Mouse (Mus musculus): ENCODE data around the gene Sphkap. TPM values are rescaled to one million over a fixed set of nuclear protein-coding genes. Genes with fewer than 3 reads are reported as not detected.

The Sphkap gene
- polyA plus RNA-seq, 1 experiment from 2014 or later: 15.4 TPM

DNA sequence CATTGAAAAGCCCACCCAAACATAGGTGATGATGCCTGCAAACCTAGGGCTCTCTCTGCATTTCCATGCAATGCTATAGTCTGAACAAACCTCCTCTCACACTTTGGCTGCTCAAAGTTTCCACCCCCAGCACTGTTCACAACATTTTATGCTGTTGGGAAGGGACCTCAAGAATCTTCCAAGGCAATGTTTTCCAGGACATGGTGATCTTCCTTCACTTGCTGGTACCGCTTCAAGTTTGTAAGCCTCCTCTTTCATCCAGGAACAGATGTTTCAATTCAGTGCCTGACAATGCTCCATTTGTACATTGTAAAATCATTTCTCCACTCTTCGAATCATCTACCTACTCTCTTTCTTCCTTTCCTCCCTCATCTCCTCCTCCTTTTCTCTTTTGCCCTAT, 11.7 kb downstream of the Sphkap start:
- Histone ChIP-seq H3K36me3 (ENCODE audit: control insufficient read depth, insufficient read depth, low read length) (no peaks in the 10 kb centered on the region), H3K9me3 (ENCODE audit: control insufficient read depth, low read length) (no peaks in the 10 kb centered on the region), H3K4me1 (ENCODE audit: control insufficient read depth in 2 of 2, insufficient read depth in 2 of 2, low read length in 2 of 2) (peaks cover 0 to 3% of the 10 kb centered on the region in 2 experiments; a peak in 1 of 4 replicates), H3K27ac (replicated peaks in 1 of 2; ENCODE audit: control insufficient read depth in 1 of 2, insufficient read depth in 1 of 2, low read depth in 2 of 2, low read length in 2 of 2) (no peak overlapping the region), H3K27me3 (ENCODE audit: control insufficient read depth, insufficient read depth, low read length) (no peaks in the 10 kb centered on the region), H3K4me2 (ENCODE audit: low read length) (no peak overlapping the region), H3K9ac (ENCODE audit: low read length) (no peak overlapping the region), H3K4me3 (ENCODE audit: control insufficient read depth in 1 of 2, insufficient read depth in 1 of 2, low read depth in 1 of 2, low read length in 2 of 2) (no peak overlapping the region)
- 95% methylated on average over 2 of the region's 2 CpGs for WGBS
- no peak for ATAC-seq (ENCODE audit: insufficient number of reproducible peaks, insufficient read depth, low FRiP score, low read depth)

DNA sequence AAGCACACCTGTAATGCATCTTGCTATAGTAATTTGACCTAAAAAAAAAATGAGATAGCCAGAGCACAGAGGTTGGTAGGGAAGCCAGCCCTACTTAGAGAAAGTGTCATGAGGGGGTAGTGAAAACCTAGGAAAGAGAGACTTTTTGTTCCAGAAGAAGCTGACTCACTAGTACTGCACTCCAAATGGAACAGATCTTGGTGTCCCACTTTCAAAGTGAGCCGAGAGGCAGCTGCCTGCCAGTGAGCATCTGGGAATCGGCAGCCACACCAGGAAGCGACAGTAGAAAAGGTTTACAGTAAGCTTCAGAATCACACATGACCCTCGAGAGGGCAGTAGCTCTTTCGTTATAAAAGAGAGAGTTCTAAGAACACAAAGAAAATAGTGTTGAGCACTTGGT, 12.4 kb downstream of the Sphkap start:
- H3K27ac ChIP-seq (replicated peaks in 1 of 2; ENCODE audit: control insufficient read depth in 1 of 2, insufficient read depth in 1 of 2, low read depth in 2 of 2, low read length in 2 of 2): no peak overlapping the region
- H3K27me3 ChIP-seq (ENCODE audit: control insufficient read depth, insufficient read depth, low read length): no peaks in the 10 kb centered on the region
- peaks cover 0 to 3% of the 10 kb centered on the region in 2 experiments; a peak in 1 of 4 replicates for H3K4me1 ChIP-seq (ENCODE audit: control insufficient read depth in 2 of 2, insufficient read depth in 2 of 2, low read length in 2 of 2)
- no peaks in the 10 kb centered on the region for H3K36me3 ChIP-seq (ENCODE audit: control insufficient read depth, insufficient read depth, low read length)
- H3K4me3 ChIP-seq (ENCODE audit: control insufficient read depth in 1 of 2, insufficient read depth in 1 of 2, low read depth in 1 of 2, low read length in 2 of 2): no peak overlapping the region
- no peaks in the 10 kb centered on the region for H3K9me3 ChIP-seq (ENCODE audit: control insufficient read depth, low read length)
- H3K9ac ChIP-seq (ENCODE audit: low read length): no peak overlapping the region
- 57% methylated on average over 5 of the region's 5 CpGs for WGBS
- H3K4me2 ChIP-seq (ENCODE audit: low read length): no peak overlapping the region
- ATAC-seq (ENCODE audit: insufficient number of reproducible peaks, insufficient read depth, low FRiP score, low read depth): no peak

DNA sequence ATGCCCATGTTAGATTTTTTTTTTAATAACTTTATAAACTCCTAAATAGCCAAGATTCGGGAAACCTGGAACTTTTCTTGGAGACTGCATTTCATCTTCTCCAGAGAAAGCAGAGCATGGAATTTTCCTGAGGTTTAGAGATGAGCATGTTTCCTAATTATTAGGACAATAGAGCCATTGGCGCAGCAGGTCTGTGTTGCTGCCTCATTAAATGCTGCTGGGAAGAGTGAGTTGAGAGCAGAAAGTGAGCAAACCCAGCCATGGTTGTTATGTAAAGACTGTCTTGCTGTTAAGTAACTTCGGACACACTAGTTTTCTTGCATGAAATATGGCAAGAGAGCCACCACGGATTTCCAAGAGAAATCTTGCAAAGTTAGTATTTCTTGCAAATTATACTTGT, 18.6 kb downstream of the Sphkap start:
- Histone ChIP-seq H3K36me3 (ENCODE audit: control insufficient read depth, insufficient read depth, low read length) (no peaks in the 10 kb centered on the region), H3K4me3 (ENCODE audit: control insufficient read depth in 1 of 2, insufficient read depth in 1 of 2, low read depth in 1 of 2, low read length in 2 of 2) (no peak overlapping the region), H3K9me3 (ENCODE audit: control insufficient read depth, low read length) (no peaks in the 10 kb centered on the region), H3K27ac (replicated peaks in 1 of 2; ENCODE audit: control insufficient read depth in 1 of 2, insufficient read depth in 1 of 2, low read depth in 2 of 2, low read length in 2 of 2) (no peak overlapping the region), H3K27me3 (ENCODE audit: control insufficient read depth, insufficient read depth, low read length) (no peaks in the 10 kb centered on the region), H3K9ac (ENCODE audit: low read length) (no peak overlapping the region), H3K4me1 (ENCODE audit: control insufficient read depth in 2 of 2, insufficient read depth in 2 of 2, low read length in 2 of 2) (peaks cover 0 to 3% of the 10 kb centered on the region in 2 experiments; a peak in 1 of 4 replicates), H3K4me2 (ENCODE audit: low read length) (no peak overlapping the region)
- no peak for ATAC-seq (ENCODE audit: insufficient number of reproducible peaks, insufficient read depth, low FRiP score, low read depth)
- 79% methylated on average over 4 of the region's 4 CpGs for WGBS

DNA sequence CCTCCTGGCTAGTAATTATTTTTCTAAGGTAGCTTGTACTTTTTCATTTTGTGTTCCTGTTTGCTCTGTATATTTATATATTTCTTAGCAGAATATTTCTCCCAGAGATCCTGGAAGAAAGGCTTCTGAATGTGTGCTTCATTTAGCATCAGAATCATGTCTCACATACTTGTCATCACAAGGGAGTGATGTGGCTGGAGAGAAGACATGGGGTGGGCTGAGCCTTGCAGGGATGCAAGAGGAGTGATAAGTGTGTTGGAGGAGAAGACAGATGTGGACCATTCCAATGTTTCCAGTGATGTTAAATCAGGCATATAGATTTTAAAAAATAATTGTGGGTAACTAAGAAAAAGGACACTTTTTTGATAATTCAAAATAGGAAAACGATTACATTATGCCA, 30.6 kb downstream of the Sphkap start:
- no peak overlapping the region for H3K27ac ChIP-seq (replicated peaks in 1 of 2; ENCODE audit: control insufficient read depth in 1 of 2, insufficient read depth in 1 of 2, low read depth in 2 of 2, low read length in 2 of 2)
- no peaks in the 10 kb centered on the region for H3K36me3 ChIP-seq (ENCODE audit: control insufficient read depth, insufficient read depth, low read length)
- 53% methylated on average over 1 of the region's 1 CpGs for WGBS
- no peaks in the 10 kb centered on the region for H3K9me3 ChIP-seq (ENCODE audit: control insufficient read depth, low read length)
- H3K4me3 ChIP-seq (ENCODE audit: control insufficient read depth in 1 of 2, insufficient read depth in 1 of 2, low read depth in 1 of 2, low read length in 2 of 2): no peak overlapping the region
- H3K4me2 ChIP-seq (ENCODE audit: low read length): no peak overlapping the region
- ATAC-seq (ENCODE audit: insufficient number of reproducible peaks, insufficient read depth, low FRiP score, low read depth): no peak
- peaks cover 0 to 9% of the 10 kb centered on the region in 2 experiments; a peak in 1 of 4 replicates for H3K4me1 ChIP-seq (ENCODE audit: control insufficient read depth in 2 of 2, insufficient read depth in 2 of 2, low read length in 2 of 2)
- no peaks in the 10 kb centered on the region for H3K27me3 ChIP-seq (ENCODE audit: control insufficient read depth, insufficient read depth, low read length)
- H3K9ac ChIP-seq (ENCODE audit: low read length): no peak overlapping the region

DNA sequence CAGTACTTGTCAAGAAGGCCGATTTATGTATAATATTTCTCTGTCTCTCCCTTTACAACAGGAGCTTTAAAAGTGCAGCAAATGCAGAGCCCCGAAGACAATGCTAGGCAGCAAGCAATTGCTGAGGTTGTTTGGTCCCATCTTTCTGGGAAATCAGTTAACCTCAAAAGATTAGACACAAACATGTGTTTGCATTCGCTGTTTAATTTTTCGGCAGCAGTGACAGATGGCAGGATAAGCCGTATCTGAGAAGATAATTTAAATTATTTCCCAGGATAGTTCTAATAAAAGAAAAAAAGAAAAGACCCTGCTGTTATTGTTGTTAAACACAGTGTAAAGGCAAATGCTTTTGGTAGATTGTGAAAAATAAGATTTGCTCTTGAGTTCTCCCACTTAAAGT, 41.5 kb downstream of the Sphkap start:
- no peaks in the 10 kb centered on the region for H3K9me3 ChIP-seq (ENCODE audit: control insufficient read depth, low read length)
- H3K27ac ChIP-seq (replicated peaks in 1 of 2; ENCODE audit: control insufficient read depth in 1 of 2, insufficient read depth in 1 of 2, low read depth in 2 of 2, low read length in 2 of 2): no peak overlapping the region
- no peak overlapping the region for H3K9ac ChIP-seq (ENCODE audit: low read length)
- H3K4me1 ChIP-seq (ENCODE audit: control insufficient read depth in 2 of 2, insufficient read depth in 2 of 2, low read length in 2 of 2): peaks cover 0 to 7% of the 10 kb centered on the region in 2 experiments; a peak in 2 of 4 replicates
- ATAC-seq (ENCODE audit: insufficient number of reproducible peaks, insufficient read depth, low FRiP score, low read depth): no peak
- no peaks in the 10 kb centered on the region for H3K27me3 ChIP-seq (ENCODE audit: control insufficient read depth, insufficient read depth, low read length)
- no peak overlapping the region for H3K4me3 ChIP-seq (ENCODE audit: control insufficient read depth in 1 of 2, insufficient read depth in 1 of 2, low read depth in 1 of 2, low read length in 2 of 2)
- WGBS: 81% methylated on average over 5 of the region's 5 CpGs
- no peak overlapping the region for H3K4me2 ChIP-seq (ENCODE audit: low read length)
- H3K36me3 ChIP-seq (ENCODE audit: control insufficient read depth, insufficient read depth, low read length): no peaks in the 10 kb centered on the region

DNA sequence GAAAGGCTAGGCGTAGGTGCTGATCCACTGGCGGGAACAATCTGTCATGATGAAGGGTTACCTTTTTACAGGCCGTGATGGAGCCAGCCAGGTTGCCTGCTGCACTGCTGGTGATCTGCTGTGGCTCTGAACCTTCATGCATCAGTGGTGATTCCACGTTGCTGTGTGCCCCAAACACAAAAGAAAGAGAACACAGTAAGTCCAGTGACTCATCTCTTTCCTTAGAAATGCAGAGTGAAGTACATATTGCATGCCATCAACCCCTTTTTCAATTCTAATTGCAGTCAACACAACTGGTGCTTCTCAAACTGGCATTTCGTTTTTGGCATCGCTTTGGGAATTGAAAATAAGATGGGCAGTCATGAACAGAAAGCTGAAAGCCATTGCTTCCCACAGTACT, 45.8 kb downstream of the Sphkap start:
- 86% methylated on average over 6 of the region's 6 CpGs for WGBS
- H3K4me3 ChIP-seq (ENCODE audit: control insufficient read depth in 1 of 2, insufficient read depth in 1 of 2, low read depth in 1 of 2, low read length in 2 of 2): no peak overlapping the region
- H3K9ac ChIP-seq (ENCODE audit: low read length): no peak overlapping the region
- H3K4me1 ChIP-seq (ENCODE audit: control insufficient read depth in 2 of 2, insufficient read depth in 2 of 2, low read length in 2 of 2): peaks cover 0 to 16% of the 10 kb centered on the region in 2 experiments; a peak in 2 of 4 replicates
- no peaks in the 10 kb centered on the region for H3K9me3 ChIP-seq (ENCODE audit: control insufficient read depth, low read length)
- H3K27ac ChIP-seq (replicated peaks in 1 of 2; ENCODE audit: control insufficient read depth in 1 of 2, insufficient read depth in 1 of 2, low read depth in 2 of 2, low read length in 2 of 2): no peak overlapping the region
- H3K4me2 ChIP-seq (ENCODE audit: low read length): no peak overlapping the region
- ATAC-seq (ENCODE audit: insufficient number of reproducible peaks, insufficient read depth, low FRiP score, low read depth): no peak
- no peaks in the 10 kb centered on the region for H3K27me3 ChIP-seq (ENCODE audit: control insufficient read depth, insufficient read depth, low read length)
- H3K36me3 ChIP-seq (ENCODE audit: control insufficient read depth, insufficient read depth, low read length): no peaks in the 10 kb centered on the region

DNA sequence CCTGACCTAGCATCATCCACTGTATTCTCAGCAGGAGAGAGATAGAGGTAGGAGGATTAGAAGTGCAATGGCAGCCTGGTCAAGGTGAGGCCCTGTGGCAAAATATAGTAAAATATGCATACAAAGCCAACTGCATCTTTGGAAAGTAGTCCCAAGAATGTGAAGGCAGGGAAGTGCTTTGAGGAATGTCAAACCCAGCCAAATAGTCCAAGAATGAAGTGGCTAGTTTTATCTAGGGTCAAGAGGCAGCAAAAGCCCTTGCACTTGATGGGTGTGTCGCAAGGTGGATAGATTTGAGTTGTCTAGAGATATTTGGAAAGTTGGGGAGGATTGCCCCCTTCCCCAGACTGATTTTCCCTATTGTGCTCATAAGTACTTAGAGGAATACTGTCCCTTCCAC, 61.5 kb downstream of the Sphkap start:
- WGBS: 37% methylated on average over 1 of the region's 1 CpGs
- H3K36me3 ChIP-seq (ENCODE audit: control insufficient read depth, insufficient read depth, low read length): no peaks in the 10 kb centered on the region
- no peak overlapping the region for H3K4me3 ChIP-seq (ENCODE audit: control insufficient read depth in 1 of 2, insufficient read depth in 1 of 2, low read depth in 1 of 2, low read length in 2 of 2)
- H3K4me2 ChIP-seq (ENCODE audit: low read length): no peak overlapping the region
- no peaks in the 10 kb centered on the region for H3K27me3 ChIP-seq (ENCODE audit: control insufficient read depth, insufficient read depth, low read length)
- H3K27ac ChIP-seq (replicated peaks in 1 of 2; ENCODE audit: control insufficient read depth in 1 of 2, insufficient read depth in 1 of 2, low read depth in 2 of 2, low read length in 2 of 2): peak overlapping the region; percentile 94 to 99
- H3K9me3 ChIP-seq (ENCODE audit: control insufficient read depth, low read length): no peaks in the 10 kb centered on the region
- H3K4me1 ChIP-seq (ENCODE audit: control insufficient read depth in 2 of 2, insufficient read depth in 2 of 2, low read length in 2 of 2): peaks cover 9 to 29% of the 10 kb centered on the region in 2 experiments
- no peak for ATAC-seq (ENCODE audit: insufficient number of reproducible peaks, insufficient read depth, low FRiP score, low read depth)
- no peak overlapping the region for H3K9ac ChIP-seq (ENCODE audit: low read length)

DNA sequence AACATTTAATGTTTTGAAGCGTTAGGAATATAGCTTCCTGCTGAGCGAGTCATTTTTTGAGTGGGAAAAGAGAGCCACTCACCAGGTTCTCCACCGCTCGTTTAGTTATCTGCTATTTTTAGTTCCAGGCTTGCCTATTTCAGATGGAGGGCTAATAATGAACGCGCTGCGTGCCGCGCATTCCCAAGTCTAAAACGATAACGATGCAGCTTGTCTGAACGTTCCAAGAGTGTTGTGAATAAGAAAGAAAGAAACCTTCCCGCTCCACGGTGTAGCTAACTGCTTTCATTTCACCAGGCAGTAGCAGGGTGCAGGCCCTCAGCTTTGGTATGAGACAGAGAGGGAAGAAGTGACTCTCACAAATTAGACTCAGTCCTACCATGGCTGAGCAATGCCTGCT, 62.4 kb downstream of the Sphkap start:
- peak overlapping the region; percentile 94 to 99 for H3K27ac ChIP-seq (replicated peaks in 1 of 2; ENCODE audit: control insufficient read depth in 1 of 2, insufficient read depth in 1 of 2, low read depth in 2 of 2, low read length in 2 of 2)
- H3K9me3 ChIP-seq (ENCODE audit: control insufficient read depth, low read length): no peaks in the 10 kb centered on the region
- H3K4me3 ChIP-seq (ENCODE audit: control insufficient read depth in 1 of 2, insufficient read depth in 1 of 2, low read depth in 1 of 2, low read length in 2 of 2): peak overlapping the region; percentile 20 to 21; a peak in 3 of 4 replicates
- H3K9ac ChIP-seq (ENCODE audit: low read length): peak overlapping the region; percentile 55
- WGBS: 13% methylated on average over 14 of the region's 14 CpGs
- H3K4me2 ChIP-seq (ENCODE audit: low read length): peak overlapping the region; percentile 60
- H3K36me3 ChIP-seq (ENCODE audit: control insufficient read depth, insufficient read depth, low read length): no peaks in the 10 kb centered on the region
- no peaks in the 10 kb centered on the region for H3K27me3 ChIP-seq (ENCODE audit: control insufficient read depth, insufficient read depth, low read length)
- H3K4me1 ChIP-seq (ENCODE audit: control insufficient read depth in 2 of 2, insufficient read depth in 2 of 2, low read length in 2 of 2): peaks cover 7 to 21% of the 10 kb centered on the region in 2 experiments
- ATAC-seq (ENCODE audit: insufficient number of reproducible peaks, insufficient read depth, low FRiP score, low read depth): peak; percentile 50; the same call in 1 of the 2 replicates
